Mouse (Mus musculus) kidney, postnatal 14 days (tissue): Measurements from ENCODE around the gene Bad.

ENCODE experiments used
- DNase-seq: peaks from one replicate; pipeline ENCODE4 v3.0.0; 2022; ENCODE audit warnings: mixed read lengths

Bad gene

DNA sequence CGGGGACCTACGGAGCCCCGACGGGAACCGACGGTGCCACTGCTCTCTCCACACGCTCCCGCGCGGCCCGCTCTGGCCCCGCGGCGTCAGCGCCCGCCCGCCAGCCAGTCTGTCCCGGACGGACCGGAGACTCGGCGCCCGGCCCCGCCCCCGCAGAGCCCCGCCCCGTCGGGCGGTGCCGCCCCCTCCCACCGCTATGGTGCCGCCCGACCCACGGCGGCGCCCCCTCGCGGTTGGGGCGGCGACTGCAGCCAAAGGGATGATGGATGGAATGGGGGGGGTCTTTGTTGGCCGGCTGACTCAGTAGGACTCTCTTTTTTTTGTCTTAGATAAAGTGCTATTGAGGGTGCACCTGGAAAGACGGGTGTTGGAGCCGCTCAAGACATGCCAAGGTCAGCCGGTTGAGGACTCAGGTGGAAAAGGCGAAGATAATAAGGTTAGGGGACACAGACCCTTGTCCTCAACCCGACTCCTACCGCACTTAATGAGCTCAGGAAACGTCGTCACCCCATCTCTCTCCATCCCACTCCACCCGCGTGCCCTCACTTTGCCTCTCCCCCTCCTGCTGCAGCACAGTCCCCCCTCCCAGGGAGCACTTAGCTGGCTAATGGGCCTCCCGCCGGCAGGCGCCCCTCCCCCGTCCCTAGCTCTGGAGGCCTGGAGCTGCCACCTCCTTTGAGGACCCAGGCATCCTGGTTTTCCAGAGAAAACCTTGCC lies 28.2 kb downstream of the Bad start:
- peak; percentile 89 for DNase-seq

DNA sequence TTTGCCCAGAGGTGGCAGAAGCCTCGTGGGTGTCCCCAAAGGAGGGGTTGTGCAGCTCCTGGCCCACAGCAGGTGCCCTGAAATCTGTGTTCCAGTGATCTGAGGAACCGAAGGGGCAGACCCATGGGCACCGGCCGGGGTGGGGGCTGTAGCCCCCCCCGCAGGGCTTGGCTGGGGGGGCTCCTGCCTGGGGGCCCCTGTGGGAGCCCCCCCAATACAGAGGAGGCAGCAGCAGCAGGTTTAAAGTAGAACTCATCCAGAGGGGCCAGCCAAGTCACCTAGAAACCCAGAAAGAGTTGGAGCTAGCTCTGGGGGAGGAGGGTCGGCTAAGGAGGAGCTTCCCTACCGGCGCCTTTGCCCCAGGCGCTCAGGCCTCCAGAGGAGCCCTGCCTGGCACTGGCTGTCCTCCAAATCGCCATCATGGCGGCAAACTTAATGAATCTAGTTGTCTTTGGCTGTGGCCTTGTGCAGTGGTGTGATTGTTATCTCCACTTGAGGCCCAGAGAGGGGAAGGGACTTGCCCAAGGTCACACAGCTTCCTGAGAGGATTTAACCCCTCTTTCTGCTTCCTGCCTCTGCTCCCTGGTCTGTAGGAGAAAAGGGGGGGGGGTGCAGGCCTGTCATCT lies 28.9 kb downstream of the Bad start:
- no peak for DNase-seq

DNA sequence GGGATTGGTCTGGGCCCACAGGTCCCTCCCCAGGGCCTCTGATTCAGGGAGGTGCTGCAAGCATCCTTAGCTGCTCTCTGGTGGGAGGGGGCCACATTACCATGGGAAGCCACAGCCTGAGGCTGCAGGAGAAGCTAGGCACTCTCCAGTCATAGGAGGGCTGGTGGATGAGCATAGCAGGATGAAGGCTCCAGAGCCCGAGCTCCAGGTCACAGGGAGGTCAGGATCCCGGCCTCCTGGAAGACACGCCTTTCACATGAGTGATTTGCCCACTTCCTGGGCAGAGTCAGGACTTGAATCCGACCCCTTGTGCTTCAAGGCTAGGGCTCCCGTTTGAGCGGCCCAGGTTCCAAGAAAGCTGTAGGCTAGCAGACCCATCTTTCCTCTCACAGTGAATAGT lies 30.0 kb downstream of the Bad start:
- DNase-seq, result no peak

DNA sequence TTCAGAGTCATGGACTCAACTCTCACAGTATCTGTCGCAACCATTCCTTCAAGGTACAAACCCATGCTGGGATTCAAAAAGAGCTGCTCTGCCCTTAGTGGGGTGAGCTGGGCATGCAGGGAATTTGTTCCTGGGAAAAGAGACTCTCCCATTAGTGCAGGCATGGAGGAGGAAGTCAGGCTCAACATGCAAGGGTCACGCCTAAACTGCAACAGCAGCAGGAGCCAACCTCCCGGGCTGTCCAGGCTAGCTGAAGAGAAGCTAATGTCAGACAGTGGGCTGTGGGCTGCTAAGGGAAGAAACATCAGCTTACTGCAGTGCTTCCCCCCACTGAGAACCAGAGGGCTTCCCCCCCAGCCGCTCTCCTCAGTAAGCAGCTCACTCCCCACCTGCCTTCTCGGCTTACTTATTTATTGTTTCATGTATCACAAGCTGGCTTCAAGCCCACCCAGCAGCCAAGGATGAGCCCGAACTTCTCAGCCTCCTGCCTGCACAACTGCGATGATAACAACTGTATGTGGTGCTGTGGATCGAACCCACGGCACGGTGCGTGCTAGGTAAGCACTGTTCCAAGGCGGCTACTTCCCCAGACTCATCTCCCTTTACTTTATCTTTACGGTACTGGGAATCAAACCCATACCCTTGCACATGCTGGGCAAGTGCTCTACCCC lies 30.7 kb downstream of the Bad start:
- no peak for DNase-seq

DNA sequence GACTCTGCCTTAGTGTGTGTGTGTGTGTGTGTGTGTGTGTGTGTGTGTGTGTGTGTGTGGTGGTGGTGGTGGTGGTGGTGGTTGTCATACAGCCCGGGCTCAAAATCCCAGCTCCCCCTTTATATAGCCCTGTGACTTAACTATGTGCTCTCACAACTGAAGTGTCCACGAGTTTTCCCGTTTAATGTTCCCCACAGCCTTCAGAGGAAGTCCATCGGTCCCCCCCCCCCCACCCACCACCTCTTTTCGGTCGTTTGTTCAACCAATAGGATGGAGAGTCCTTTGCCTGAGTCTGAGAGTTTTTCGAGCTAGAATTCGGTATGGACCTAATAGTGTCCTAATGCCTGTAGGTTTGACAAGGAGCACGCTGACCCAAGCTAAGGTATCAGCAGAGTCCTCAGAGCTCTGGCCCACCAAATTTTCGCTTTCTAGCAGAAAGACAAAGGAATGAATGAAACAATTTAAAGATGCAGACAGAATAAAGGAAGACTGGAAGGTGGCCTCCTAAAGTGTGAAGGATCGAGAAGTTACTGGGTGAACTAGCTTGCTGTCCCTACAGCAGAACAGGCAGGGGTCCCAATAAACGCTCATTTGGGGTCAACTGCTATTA lies 32.0 kb downstream of the Bad start:
- no peak for DNase-seq

DNA sequence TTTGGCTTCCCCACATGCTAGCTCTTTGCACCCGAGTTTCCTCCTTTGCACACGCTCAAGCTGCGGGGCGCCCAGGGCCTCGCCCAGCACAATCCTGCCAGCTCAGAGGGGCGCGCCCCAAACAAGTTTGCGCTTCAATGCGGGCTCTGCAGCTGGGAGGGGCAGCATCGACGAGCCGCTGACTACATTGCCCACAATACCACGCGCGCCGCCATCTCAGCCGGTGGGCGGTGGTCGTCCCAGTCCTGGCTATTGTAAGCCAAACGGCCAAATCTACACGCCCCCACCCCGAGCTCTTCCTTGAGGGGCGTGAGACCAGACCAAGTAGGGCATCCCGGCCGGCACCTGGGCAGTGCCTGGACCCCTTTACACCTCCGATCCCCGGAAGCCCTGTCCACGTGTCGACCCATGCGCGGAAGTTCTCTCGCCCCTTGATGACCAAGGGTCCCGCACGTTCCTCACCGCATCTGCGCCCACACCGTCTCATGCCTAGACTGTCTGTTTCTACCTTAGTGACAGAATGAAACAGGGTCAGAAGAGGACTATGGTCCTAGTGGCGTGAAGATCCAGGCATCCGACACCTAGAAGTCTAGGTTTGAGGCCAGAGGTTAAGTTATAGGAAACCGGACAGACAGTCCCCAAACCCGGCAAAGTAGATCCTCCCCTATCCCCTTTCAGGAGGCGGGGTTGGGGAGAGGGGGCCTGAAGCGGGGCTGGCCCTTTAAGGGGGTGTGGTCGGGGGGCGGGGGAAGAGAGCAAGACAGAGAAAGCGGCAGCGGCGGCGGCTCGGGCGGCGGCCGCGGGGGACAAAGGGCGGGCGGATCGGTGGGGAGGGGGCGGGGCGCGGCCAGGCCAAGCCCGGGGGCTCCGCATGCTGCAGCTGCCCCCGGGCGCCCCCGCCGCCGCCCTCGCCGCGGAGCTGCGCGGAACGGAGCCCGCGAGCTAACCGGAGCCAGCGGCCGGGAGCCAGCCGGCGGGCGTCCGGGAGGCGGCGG lies 32.8 kb downstream of the Bad start, which contains the start of gene Ppp1r14b:
Gene Ppp1r14b, plus strand, starts transcription at position 758 of the 995 bp plus-strand sequence.
- DNase-seq, result peak; percentile 89

DNA sequence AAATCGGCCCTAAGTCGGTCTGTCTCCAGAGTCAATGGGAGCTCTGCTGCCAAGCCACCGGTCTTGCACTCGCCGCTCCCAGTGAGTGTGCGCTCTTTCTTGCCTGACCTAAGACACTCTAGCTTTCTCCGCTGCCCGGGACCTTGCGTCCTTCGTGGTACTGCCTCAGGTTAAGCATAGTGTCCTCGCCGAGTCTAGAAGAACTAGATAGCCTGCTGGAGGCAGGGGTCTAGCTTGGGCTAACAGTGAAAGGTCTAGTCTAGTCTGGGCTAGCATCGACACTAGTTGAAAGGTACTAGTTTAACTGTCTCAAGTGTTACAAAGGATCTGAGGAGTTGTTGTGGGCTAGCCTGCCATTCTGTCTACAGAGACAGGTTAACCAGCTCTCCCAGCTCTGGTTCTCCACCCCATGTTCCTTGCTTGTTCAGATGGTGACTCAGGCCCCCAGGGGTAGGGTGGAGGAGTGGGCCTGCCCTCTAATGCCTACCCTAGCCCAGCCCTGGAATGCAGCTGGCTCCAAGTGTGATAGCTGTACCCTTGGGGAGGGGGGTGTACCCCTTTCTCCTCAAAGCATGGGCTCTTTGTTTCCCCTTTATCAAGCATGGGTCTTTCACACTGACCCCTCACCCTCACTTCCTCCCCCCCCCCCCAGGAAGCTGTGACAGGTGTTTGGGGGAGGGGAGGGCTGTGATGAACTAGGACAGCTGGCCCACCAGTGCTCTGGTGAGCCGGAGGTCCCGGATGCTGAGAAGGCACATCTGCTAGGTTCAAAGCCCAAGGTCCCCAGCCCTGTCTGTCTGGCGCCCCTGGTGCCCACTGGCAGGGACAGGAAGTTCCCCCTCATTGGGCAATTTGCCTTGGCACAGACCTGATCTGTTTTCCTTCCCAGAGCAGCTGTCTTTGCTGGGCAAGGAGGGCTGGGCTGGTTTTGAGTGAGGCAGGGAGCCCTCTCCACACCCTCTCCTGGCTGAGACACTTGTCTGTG lies 34.2 kb downstream of the Bad start, which contains the start of gene Plcb3:
Gene Plcb3, minus strand, starts transcription at position 934 of the 985 bp plus-strand sequence.
- DNase-seq, result peak; percentile 76

DNA sequence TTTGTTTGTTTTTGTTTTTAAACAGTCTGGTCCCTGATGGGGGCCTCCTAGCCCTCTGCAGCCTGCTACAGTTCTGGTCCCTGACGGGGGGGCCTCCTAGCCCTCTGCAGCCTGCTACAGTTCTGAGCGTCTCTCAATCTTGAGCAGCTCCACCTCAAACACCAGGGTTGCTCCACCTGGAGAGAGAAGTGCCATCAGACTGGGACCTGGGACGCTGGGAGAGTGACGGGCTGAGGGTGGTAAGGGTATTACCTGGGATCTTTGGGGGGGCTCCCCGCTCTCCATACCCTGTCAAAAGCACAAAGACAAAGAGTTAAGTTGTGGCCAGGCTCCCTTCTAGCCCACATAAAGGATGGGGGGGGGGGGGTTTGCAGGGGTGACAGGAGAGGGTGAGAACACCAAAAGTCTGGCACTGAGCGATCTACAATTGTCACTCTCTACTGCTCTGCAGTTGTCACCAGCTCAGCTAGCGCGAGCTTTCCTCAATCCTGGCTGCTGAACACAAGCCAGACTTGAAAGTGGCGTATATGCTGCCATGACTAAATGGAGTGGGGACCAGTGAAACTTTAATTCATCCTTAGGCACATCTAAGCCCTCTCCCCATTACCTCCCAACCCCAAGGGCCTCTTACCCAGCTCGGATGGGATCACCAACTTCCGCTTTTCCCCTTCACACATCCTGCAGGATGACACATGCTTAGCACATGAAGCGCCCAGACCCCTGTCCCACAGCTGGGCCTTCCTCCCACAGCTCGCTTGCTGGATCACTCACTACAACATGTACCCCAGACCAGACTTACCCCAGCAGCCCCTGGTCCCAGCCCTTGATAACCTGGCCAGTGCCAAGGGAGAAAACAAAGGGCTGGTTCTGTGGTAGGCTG lies 36.3 kb downstream of the Bad start:
- no peak for DNase-seq

DNA sequence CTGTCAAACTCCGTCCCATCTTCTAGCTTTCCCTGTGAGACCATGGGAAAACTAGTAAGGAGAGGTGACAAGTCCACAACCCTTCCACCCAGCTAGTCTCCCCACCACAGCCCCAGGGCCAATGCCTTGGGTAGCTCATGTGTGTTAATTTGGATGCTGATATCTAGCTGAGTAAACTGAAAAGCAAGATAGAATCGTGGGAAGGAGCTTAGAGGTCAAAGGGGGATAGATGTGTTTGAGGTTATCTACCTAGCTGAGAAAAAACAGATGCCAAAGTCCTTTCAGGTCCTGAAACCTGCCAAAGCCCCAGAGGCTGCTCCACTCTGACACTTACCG lies 36.9 kb downstream of the Bad start:
- DNase-seq, result no peak

DNA sequence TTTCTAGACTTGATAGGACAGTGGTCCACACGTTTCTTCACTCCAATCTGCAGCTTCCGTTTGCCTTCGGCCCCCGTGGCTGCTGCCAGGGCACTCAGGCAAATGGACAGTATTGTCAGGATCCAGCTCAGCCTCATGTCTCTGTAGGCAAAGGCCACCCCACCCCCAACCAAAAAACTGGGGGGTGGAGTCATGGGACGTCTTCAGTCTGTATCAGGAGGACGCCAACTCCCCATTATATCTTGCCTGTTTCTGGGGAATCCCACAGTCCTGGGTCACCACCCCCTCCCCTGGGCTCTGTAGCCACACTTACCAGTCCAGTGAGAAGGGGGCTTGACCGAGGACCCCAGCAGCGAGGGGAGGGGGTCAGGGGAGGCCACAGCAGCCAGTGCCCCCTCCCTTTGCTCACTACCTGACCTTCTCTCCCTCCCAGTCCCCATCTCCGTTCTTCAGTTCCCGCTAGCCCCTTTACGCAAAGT lies 37.4 kb downstream of the Bad start:
- peak; percentile 43 for DNase-seq

DNA sequence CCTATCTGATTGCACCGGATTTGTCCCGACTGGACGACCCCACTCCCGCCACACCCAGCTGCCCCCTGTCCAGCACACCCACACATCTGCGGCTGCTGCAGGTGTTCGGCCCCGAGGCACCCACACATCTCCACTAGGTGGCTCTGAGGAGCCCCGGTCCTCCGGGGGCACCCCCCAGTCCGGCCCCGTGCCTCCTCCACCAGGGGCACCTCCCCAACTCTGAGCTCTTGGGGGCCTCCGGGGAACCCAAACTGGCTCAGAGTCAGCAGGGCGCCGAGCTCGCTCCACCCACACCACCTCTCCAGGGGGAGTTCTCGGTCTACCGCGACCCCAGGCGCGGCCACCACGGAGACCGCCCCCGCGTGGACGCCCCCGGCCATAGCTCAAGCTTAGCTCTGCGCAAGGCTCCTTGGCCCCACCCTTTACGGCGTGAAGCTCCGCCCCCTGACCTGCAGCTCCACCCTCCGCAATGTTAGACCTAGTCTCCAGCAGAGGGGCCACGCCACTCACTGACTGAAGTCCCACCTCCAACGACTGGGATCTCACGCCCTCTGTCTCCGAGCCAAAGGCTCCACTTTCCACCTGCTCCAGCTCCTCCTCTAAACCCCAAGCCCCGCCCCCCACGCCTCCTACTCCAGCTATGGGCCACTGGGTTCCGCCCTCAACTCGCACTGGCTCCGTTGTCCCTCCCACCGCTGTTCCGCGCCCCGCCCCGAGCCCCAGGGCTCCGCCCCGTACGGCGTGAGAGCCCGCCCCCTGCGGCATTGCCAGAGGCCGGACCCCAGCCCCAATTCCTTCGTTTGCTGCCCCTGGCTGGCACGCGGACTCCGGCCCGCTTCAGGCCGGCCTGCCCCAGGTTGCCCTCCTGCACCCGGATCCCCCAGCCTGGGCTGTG lies 38.1 kb downstream of the Bad start:
- DNase-seq, result peak; percentile 100

DNA sequence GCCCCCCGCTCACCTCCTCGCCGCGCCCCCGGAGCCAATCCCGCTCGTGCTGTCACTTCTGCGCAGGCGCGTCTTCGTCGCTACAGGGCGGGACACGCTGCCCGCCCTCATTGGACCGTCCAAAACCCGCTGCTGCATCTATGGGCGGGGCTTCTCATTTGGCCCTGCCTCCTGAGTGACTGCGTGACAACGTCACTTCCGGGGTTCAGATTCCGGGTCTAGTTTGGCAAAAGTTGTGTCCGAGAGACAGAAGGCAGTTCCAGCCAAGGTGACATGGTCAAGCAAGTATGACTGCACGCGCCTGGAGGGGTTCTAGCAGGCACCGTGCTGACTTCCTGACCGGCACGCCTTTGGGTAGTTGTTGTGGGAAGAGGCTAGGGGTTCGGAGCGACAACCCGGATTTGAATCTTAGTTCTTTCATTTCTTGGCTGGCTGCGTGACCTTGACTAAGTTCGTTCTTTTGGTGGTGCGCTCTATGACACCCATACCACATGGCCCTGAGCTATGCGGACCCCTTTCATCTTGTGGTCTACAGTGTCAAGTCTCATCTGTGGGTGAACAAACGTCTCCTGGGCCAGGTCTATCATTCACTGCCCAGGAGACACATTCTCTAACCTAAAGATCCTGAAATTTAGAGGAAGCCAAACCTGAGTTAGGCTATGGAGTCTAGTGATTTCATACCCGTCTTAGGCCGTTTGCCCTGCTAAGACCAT lies 38.9 kb downstream of the Bad start, which contains the start of gene Fkbp2:
Gene Fkbp2, minus strand, starts transcription at position 121 of the 713 bp plus-strand sequence.
- peak; percentile 99 for DNase-seq

DNA sequence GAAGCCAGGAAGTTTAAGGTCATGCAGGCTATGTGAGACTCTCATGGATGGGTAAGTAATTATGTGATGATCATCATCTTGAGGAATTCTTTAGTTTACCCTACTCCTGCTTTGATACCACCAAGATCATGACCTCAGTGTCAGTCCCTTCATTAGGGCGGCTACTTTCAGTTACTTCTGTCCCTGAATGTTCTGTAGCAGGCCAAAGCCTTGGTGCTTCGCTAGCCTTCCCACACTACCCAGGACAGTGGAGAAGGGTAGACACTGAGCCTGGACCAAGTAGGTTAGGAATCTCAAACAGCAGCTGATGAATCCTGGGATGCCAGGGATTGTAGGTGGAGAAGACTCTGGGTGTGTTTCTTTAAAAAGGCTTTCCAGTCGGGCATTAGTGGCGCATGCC lies 39.8 kb downstream of the Bad start:
- no peak for DNase-seq

DNA sequence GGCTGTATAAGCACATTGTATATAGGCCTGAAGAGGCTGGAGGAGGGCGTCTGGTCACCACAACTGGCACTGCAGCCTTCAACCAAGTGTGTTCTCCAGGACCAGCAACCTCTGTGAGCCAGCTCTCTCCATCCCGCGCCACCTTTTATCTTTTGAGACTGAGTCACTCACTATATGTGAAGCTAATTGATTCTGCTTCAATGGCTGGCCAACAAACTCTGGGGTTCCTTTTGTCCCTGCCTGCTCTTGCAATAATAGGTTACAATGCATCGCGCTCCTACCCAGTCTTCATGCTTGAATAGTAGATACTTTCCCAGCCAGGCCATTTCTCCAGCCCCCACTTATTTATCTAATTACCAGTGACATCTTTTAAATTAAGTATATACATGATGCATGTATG lies 42.0 kb downstream of the Bad start:
- no peak for DNase-seq

DNA sequence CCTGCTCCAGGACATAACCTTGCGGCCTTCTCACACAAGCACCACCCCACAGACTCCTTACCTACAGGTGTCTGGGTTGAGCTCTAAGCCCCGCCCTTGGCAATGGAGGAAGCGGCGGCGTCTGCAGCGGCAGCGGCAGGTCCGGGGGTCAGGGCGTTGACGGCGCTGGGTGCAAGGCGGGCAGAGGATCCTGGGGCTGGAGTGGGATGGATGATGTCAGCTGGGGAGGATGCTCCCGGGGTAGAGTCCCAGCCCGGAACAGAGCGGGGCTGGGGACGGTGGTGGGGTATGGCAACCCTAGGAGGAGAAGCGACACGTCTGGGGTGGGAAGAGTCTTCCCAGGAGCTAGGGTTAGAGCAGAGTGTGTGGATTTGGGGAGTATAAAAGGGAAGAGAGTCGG lies 43.6 kb downstream of the Bad start:
- no peak for DNase-seq

DNA sequence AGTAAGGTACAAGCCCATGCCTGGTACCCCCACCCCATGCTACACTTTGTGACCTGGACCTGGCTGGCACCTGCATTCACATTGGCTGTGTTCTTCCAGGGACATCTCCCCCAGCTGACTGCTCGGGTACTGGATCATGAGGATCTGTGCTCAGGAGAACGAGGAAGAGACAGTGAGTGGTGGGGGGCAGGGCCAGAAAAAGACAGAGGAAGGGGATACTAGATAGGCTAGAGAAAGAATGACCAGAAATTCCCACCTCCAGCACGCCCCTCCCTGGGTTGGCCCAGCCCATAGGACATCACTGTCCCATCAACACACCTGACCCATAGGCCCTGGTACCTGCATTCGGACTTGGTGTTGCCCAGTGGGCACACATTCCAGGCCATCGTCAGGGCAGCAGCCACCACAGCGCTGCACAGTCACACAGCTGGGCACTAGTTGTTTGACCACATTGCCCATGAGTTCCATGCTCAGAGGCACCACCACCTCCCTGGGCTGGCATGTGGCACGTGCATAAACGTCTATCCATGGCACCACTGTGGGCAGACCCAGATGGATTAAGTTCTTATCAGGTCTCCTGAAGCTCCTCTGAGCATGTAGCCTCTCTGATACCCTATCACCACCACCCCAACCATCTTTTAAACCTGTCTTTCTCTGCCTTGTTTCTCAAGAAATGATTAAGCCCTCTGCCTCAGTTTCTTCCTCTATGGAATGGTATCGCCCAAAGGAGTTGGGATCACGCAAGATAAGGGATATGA lies 44.5 kb downstream of the Bad start:
- DNase-seq, result no peak
